Mouse (Mus musculus) midbrain, postnatal 0 days (tissue): ENCODE measurements at regions not wholly inside any gene's neighbourhood (a gene's known extent, or its start where the extent isn't known, plus 50 kb on each side); places are given as distances from the start of the nearest gene placed in this dataset.

ENCODE experiments used
- ATAC-seq: fragments of 200-750 bp; cut with Nextera tagmentation; 2 replicates; pipeline ENCODE4 v1.8.0; 2017; ENCODE audit warnings: moderate number of reproducible peaks, mild to moderate bottlenecking, moderate TSS enrichment, moderate library complexity; ENCODE audit not compliant: low FRiP score
- DNase-seq: peaks from one replicate; pipeline ENCODE4 v3.0.0-alpha.2; 2015; ENCODE audit warnings: low spot score
- H3K27ac ChIP-seq: fragments of 300-500 bp; sonication (generic); 2 replicates; pipeline ENCODE4 v1.5.1; 2014; ENCODE audit warnings: low read depth, mild to moderate bottlenecking, low read length, mixed read lengths
- H3K27me3 ChIP-seq: fragments of 300-500 bp; sonication (generic); 2 replicates; pipeline ENCODE4 v1.6.1; 2014; ENCODE audit warnings: low read length, control low read depth, mixed read lengths; ENCODE audit not compliant: insufficient read depth
- H3K36me3 ChIP-seq: fragments of 300-500 bp; sonication (generic); 2 replicates; pipeline ENCODE4 v1.6.1; 2014; ENCODE audit warnings: low read length, control low read depth, mixed read lengths; ENCODE audit not compliant: insufficient read depth
- H3K4me1 ChIP-seq: fragments of 300-500 bp; sonication (generic); 2 replicates; pipeline ENCODE4 v1.6.1; 2014; ENCODE audit warnings: mild to moderate bottlenecking, control low read depth, antibody characterized with exemption, low read length, mixed read lengths; ENCODE audit not compliant: insufficient read depth
- H3K4me2 ChIP-seq: fragments of 300-500 bp; sonication (generic); 2 replicates; pipeline ENCODE4 v1.6.1; 2014; ENCODE audit warnings: low read depth, mild to moderate bottlenecking, low read length, mixed read lengths; ENCODE audit not compliant: poor library complexity, severe bottlenecking
- H3K4me3 ChIP-seq: fragments of 300-500 bp; sonication (generic); 2 replicates; pipeline ENCODE4 v1.5.1; 2014; ENCODE audit warnings: low read depth, mild to moderate bottlenecking, low read length, moderate library complexity
- H3K9ac ChIP-seq: fragments of 300-500 bp; sonication (generic); replicated peaks from 2 replicates; pipeline ENCODE4 v1.6.1; 2014; ENCODE audit warnings: mild to moderate bottlenecking, low read length, moderate library complexity, mixed read lengths; ENCODE audit not compliant: poor library complexity, severe bottlenecking
- H3K9me3 ChIP-seq: fragments of 300-500 bp; sonication (generic); 2 replicates; pipeline ENCODE4 v1.6.1; 2016; ENCODE audit warnings: low read length, control low read depth
- CTCF ChIP-seq: IDR thresholded peaks from 2 replicates; pipeline ENCODE4 v1.5.1; 2016; ENCODE audit warnings: antibody characterized with exemption, mild to moderate bottlenecking
- WGBS: fragments of 180-500 bp; shearing (Covaris S2); extraction: QIAGEN DNeasy Blood & Tissue Kit; methylation state at CpG from one replicate; pipeline ENCODE4 v1.1.7; 2014; 5-methylcytosine and 5-hydroxymethylcytosine counted together

DNA sequence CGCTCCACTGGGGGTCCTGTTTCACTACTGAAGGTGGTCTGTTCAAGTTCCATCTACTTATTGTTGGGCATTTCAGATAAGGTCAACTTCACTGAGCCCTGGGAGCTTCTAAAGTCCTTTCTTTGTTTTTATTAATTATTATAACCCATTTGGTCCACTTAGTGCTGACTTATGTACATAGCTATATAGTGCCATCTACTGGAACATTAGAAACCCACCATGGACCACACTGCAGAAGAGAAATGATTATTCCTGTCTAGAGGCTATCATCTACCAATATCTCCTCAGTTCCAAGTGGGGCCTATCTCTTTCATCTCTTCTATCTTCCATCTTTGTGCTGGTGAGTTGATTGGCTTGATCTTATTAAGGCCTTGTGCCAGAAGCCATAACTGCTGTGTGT lies 294.8 kb downstream of the Gm9008 start:
- DNase-seq: peak; percentile 2
- no peak for ATAC-seq
- Histone ChIP-seq H3K4me2 (no peak overlapping the region), H3K36me3 (no peaks in the 10 kb centered on the region), H3K9ac (no peak overlapping the region), H3K9me3 (no peaks in the 10 kb centered on the region), H3K27ac (no peak overlapping the region), H3K4me3 (no peak overlapping the region), H3K27me3 (no peaks in the 10 kb centered on the region), H3K4me1 (no peaks in the 10 kb centered on the region)
- TF ChIP-seq CTCF: peak; percentile 40
- WGBS: 90% methylated on average over 1 of the region's 1 CpGs
